Mouse (Mus musculus) MEL (cell line): ENCODE measurements at regions not wholly inside any gene's neighbourhood (a gene's known extent, or its start where the extent isn't known, plus 50 kb on each side); places are given as distances from the start of the nearest gene placed in this dataset.

ENCODE experiments used
- CTCF ChIP-seq, 3 experiments: IDR thresholded peaks in 2 of 3; conservative IDR thresholded peaks in 1 of 3; 2 replicates each; pipeline ENCODE4 v1.5.1; 2011 to 2012; ENCODE audit warnings: low read length in 3 of 3, low read depth in 2 of 3, mild to moderate bottlenecking in 2 of 3, improper control_type of control experiment in 1 of 3, inconsistent platforms in 1 of 3, mixed read lengths in 1 of 3, moderate library complexity in 1 of 3; ENCODE audit not compliant: control insufficient read depth in 1 of 3, insufficient read depth in 1 of 3, poor library complexity in 1 of 3, severe bottlenecking in 1 of 3
- ELF1 ChIP-seq: IDR thresholded peaks from 2 replicates; pipeline ENCODE4 v1.6.1; 2014; ENCODE audit warnings: low read depth, mild to moderate bottlenecking, inconsistent platforms, low read length, improper control_type of control experiment, moderate library complexity
- EP300 ChIP-seq, 2 experiments: IDR thresholded peaks; 2 replicates each; pipeline ENCODE4 v1.6.1; 2011; ENCODE audit warnings: improper control_type of control experiment in 2 of 2, low read length in 2 of 2, low read depth in 1 of 2, mild to moderate bottlenecking in 1 of 2
- MAFK ChIP-seq: IDR thresholded peaks from 2 replicates; pipeline ENCODE4 v1.6.1; 2011; ENCODE audit warnings: low read depth, mild to moderate bottlenecking, low read length, improper control_type of control experiment, borderline replicate concordance
- MAX ChIP-seq: IDR thresholded peaks from 2 replicates; pipeline ENCODE4 v1.6.1; 2011; ENCODE audit warnings: low read length, improper control_type of control experiment
- POLR2A ChIP-seq, 2 experiments: IDR thresholded peaks; 2 replicates each; pipeline ENCODE4 v1.6.1; 2011 to 2012; ENCODE audit warnings: low read length in 2 of 2, mild to moderate bottlenecking in 2 of 2, control low read depth in 1 of 2, improper control_type of control experiment in 1 of 2, low read depth in 1 of 2, moderate library complexity in 1 of 2; ENCODE audit not compliant: control insufficient read depth in 1 of 2, insufficient read depth in 1 of 2, poor library complexity in 1 of 2
- POLR2AphosphoS5 ChIP-seq: IDR thresholded peaks from 2 replicates; pipeline ENCODE4 v1.6.1; 2012; ENCODE audit warnings: low read depth, borderline replicate concordance, mild to moderate bottlenecking, inconsistent platforms, low read length, moderate library complexity, mixed read lengths
- SMC3 ChIP-seq: IDR thresholded peaks from 2 replicates; pipeline ENCODE4 v1.6.1; 2011; ENCODE audit warnings: low read depth, low read length, improper control_type of control experiment
- TAL1 ChIP-seq: IDR thresholded peaks from 2 replicates; pipeline ENCODE4 v1.6.1; 2012; ENCODE audit warnings: mild to moderate bottlenecking, inconsistent platforms, low read length, moderate library complexity, mixed read lengths
- TBP ChIP-seq: IDR thresholded peaks from 2 replicates; pipeline ENCODE4 v1.8.0; 2011; ENCODE audit warnings: low read depth, low read length, improper control_type of control experiment
- TCF12 ChIP-seq: IDR thresholded peaks from 2 replicates; pipeline ENCODE4 v1.6.1; 2014; ENCODE audit warnings: low read depth, mild to moderate bottlenecking, inconsistent platforms, low read length, improper control_type of control experiment, moderate library complexity
- ZC3H11A ChIP-seq: IDR thresholded peaks from 2 replicates; pipeline ENCODE4 v1.6.1; 2012; ENCODE audit warnings: low read depth, mild to moderate bottlenecking, inconsistent platforms, low read length, improper control_type of control experiment
- ZNF384 ChIP-seq: IDR thresholded peaks from 2 replicates; pipeline ENCODE4 v1.6.1; 2012; ENCODE audit warnings: low read depth, mild to moderate bottlenecking, inconsistent platforms, low read length, improper control_type of control experiment

DNA sequence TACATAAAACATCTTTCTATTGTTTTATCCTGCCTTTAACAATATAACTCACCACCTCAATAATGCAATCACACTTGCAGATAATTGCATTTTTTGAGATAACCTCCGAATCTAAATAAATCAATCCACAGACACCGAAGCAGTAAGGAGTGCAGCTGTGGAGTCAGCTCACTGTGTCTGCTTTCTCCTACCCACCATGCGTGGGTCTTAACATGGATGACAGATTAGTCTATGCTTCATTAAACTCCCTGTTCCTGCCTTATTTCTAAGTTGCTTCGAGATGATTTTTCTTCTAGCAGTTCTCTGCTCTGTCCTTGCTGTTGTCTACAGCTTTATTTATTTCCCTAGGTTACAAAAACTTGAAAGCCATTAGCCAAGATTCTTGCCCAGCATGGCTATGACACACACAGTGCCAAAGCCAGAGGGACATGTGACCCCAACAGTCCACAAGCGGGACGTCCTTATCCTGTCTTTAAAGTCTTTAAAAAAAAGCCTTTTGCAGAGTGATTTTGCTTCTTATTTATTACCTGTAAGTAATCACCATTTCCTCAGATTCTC lies 337.9 kb downstream of the Pax1 start:
- TF ChIP-seq POLR2A (IDR thresholded peaks at IDR 0.05; ENCODE audit: control insufficient read depth in 1 of 2, insufficient read depth in 1 of 2, low read depth in 1 of 2, low read length in 2 of 2, poor library complexity in 1 of 2) (no peak), EP300 (IDR thresholded peaks at IDR 0.05; ENCODE audit: low read depth in 1 of 2, low read length in 2 of 2) (no peak), CTCF (IDR thresholded peaks at IDR 0.05 in 2 of 3, conservative IDR thresholded peaks at IDR 0.05 in 1 of 3; ENCODE audit: control insufficient read depth in 1 of 3, insufficient read depth in 1 of 3, low read depth in 2 of 3, low read length in 3 of 3, poor library complexity in 1 of 3, severe bottlenecking in 1 of 3) (no peak), ZC3H11A (no peak), MAX (no peak), TAL1 (no peak), TCF12 (no peak), MAFK (no peak), ELF1 (no peak), TBP (no peak), ZNF384 (no peak), SMC3 (no peak), POLR2AphosphoS5 (no peak)
